Mouse (Mus musculus) testis, postnatal 10 days (tissue): ENCODE data around the gene Gm10260.
A peak's percentile ranks its signal among the peaks of the same experiment; 100 is the strongest.

Experiments
- DNase-seq: peaks from one replicate; pipeline ENCODE4 v3.0.0; 2021; ENCODE audit warnings: low spot score

Gm10260 gene

GRCm38 (mm10) chr13:97760532-97760931, at the start of gene Gm10260:
Gene Gm10260, minus strand, starts transcription at chr13:97760632.
- DNase-seq = no peak

- no peak for DNase-seq
Measured at GRCm38 (mm10) chr13:97809828-97810227, 49.4 kb upstream of the Gm10260 start.

DNA sequence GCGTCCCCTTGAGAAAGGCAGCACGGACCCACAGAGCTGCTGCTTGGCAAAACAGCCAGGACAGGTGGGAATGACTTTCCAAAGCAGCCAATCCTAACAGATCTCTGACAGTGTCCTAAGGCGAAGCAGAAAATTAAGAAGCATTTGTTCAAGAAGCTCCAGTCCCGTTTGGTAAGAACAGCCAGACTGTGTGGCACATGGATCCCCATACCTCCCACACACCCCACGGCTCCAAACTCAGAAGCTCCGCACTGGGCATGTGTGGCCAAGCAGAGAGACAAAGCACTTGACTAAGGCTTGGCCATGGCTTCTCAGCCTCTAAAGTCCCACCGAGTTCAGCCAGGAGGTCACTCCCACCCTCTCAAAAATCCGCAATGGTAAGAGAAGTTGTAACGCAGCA, 45.5 kb upstream of the Gm10260 start:
- DNase-seq = no peak

- DNase-seq = peak; percentile 32
Measured at GRCm38 (mm10) chr13:97802386-97802785, 42.0 kb upstream of the Gm10260 start.

- DNase-seq = peak; percentile 14
Measured at GRCm38 (mm10) chr13:97797462-97797861, 37.0 kb upstream of the Gm10260 start.

DNA sequence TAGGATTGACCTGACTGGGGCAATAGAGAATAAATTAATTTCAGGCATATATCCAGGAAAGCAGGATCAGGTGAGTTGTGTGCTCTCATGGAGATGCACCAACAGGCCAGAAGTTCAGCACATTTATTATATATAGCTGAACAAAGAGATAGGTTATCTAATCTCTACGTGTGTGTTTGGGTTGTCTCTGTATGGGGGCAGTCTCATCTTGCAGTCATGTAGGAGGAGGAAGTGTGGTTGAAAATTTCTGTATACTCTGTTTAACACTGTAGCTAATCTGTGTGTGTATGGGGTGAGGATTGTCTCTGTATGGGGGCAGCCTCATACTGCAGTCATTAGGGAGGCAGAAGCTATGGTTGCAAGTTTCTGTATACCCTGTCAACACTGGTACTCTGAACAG, 34.3 kb upstream of the Gm10260 start:
- DNase-seq = no peak

- DNase-seq = no peak
Measured at GRCm38 (mm10) chr13:97793932-97794331, 33.5 kb upstream of the Gm10260 start.

GRCm38 (mm10) chr13:97791664-97792063, 31.2 kb upstream of the Gm10260 start:
- no peak for DNase-seq

DNA sequence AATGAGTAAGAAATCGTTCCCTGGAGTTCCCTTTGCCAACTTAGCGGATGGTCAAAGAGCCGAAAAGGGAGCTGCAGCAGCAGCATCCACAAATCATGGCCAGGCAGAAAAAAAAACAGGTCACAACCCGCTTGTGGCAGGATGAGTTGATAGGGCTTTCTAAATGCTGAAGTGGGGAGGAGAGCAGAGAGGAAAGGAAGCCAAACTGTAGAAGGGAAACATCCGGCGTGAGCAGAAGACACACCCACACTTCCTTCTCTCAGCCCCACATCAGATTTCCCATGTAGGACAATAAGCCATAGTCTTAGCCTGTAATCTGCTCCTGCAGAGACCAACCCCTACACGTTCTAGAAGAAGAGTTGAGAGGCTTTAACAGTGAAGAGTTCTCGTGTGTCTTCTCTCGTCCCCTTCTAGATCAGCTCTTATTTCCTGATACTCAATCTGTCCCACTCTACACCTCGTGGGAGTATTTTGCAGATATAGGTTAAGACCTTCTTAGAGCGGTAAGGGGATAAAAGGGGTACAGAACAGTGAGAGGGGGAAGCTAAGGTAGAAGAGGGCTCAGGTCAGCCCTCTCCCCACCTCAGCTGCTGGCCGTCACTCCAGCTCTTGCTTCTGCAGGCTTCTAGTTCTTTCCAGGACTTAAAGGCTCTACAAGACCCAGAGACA, 29.5 kb upstream of the Gm10260 start:
- no peak for DNase-seq

DNA sequence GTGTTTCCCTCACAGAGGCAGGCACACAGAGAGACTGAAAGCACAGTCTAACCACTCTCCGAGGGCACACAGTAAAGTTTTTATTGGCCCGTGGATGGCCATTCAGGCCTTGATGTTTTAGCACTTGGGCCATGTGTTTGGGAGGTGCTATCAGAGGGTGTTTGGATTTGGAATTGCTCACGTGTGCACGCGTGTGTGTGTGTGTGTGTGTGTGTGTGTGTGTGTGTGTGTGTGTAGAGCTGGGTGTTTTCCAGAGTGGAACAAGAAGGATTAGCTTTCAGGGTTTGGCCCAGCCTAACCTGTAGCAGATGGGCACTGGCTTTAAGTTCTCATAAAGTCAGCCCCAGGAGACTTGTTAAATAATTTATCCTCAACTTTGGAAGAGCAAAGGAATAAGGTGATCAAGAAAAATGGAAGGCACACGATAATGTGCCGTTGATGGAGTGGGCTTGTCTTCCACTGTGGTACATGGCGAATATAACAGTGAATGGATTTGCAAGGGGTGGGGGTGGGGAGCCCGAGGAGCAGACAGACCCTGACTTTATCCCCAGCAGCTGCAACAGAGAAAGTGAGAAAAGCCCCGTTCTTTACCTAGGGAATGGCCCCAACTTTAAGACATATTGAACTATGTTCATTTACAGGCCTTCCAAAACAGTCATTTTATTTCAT, 24.9 kb upstream of the Gm10260 start:
- no peak for DNase-seq

GRCm38 (mm10) chr13:97783423-97784143, 23.2 kb upstream of the Gm10260 start:
- peak; percentile 35 for DNase-seq

- peak; percentile 17 for DNase-seq
Measured at GRCm38 (mm10) chr13:97782063-97782462, 21.6 kb upstream of the Gm10260 start.

DNA sequence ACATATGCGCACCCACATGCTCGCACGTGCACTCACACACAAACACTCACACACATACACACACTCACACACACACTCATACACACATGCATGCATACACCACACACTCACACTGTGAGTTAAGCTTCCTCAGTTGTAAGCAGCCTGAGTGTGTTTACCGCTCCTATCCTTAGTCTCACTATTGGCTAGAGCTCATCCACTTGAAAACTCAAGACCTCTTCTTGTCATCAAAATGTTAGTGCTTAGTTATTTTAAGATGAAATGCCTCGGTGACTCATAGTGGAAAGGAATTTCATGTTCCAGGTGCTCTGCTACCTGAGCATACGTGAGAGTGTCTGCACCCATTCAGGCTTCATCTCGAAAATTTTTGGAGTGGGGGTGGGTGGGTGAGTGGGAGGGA, 21.2 kb upstream of the Gm10260 start:
- no peak for DNase-seq

DNA sequence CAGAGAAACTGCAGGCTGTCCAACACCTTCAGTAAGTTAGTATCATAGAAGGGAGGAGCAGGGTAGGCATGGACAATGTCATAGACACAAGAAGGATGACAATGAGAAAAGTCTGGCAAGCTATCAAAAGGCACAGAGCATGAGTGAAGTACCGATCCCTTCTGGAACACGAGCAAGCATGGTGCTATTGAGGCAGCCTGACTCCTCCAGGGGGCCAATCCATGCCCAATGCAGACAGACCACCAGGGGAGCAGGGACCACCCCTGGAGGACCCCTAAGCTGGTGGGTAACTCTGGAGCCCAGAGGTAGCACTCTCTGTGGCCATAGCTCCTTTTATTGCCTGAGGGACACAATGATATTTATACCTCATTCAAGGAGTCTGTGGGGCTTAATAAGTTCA, 20.1 kb upstream of the Gm10260 start:
- peak; percentile 30 for DNase-seq

GRCm38 (mm10) chr13:97779657-97780445, 19.4 kb upstream of the Gm10260 start:
- peak; percentile 13 for DNase-seq

GRCm38 (mm10) chr13:97778698-97779194, 18.3 kb upstream of the Gm10260 start:
- DNase-seq = peak; percentile 26

GRCm38 (mm10) chr13:97777667-97778066, 17.2 kb upstream of the Gm10260 start:
- DNase-seq = no peak

DNA sequence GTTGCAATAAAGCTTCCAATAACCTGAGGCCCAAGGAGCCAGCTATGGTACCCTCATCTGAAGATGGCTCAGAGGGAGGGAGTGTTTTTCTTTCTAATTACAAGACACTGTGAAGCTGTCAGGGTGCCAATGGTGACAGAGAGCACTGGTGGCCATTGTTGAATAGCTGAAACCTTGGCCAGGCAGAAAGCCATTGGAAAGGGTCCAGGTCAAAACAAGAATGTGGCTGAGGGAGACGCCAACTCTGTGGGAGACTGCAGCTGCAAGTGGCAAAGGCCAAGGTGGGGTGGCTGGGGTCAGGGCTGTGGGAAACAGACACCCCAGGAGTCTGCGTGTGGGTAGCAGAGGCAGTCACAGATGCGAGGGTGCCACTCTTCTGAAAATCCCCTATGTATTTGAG, 16.3 kb upstream of the Gm10260 start:
- DNase-seq = peak; percentile 67

- DNase-seq = no peak
Measured at GRCm38 (mm10) chr13:97775907-97776306, 15.5 kb upstream of the Gm10260 start.

- peak; percentile 71 for DNase-seq
Measured at GRCm38 (mm10) chr13:97774740-97775425, 14.5 kb upstream of the Gm10260 start.

DNA sequence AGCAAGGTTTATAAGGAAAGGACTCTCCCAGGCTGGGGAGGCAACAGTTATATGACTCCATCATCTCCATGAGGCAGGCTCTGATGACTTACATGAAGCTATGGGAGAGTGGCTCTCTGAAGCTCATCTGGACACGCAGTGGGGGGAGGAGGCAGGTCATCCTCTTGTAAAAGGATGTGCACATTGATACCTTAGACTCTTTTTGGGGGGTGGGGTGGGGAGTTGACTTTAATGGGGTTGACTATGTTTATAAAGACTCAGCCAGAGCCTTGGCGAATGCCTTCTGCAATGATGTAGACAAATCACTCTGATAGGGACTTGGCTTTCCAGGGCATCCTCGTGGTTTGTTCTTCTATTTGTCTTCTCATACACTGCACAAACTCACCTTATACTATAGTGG, 8.8 kb upstream of the Gm10260 start:
- DNase-seq = no peak

GRCm38 (mm10) chr13:97768803-97769202, 8.4 kb upstream of the Gm10260 start:
- no peak for DNase-seq
